Mouse (Mus musculus) stomach, postnatal 0 days (tissue): Measurements from ENCODE around the gene 1700022I11Rik.

ENCODE experiments used
- CTCF ChIP-seq: IDR thresholded peaks from 2 replicates; pipeline ENCODE4 v1.5.1; 2016; ENCODE audit warnings: antibody characterized with exemption, low read depth, mild to moderate bottlenecking, moderate library complexity
- EP300 ChIP-seq: optimal IDR thresholded peaks from 2 replicates; pipeline ENCODE3; 2016; ENCODE audit warnings: antibody characterized with exemption

DNA sequence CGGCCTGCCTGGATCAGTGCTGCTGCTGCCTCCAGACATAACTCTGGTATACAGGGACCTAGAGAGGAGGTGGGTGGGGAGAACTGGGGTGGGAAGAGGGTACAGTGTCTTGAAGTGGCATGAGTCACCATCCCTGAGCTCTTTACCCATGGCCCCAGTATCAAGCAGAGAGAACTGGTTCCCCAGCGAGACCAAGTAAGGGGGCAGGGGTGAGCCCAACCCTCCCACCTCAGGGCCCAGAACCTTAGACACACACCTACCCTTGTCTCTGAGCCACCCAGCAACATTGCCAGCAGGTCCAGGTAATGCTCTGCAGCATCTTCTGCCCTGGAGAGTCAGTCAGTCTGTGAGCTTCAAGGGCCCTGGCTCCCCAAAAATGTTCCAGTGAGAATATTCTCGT lies 35.5 kb downstream of the 1700022I11Rik start:
- TF ChIP-seq CTCF (no peak), EP300 (no peak)
